Mouse (Mus musculus): Measurements from ENCODE around the gene Ccdc142.

DNA sequence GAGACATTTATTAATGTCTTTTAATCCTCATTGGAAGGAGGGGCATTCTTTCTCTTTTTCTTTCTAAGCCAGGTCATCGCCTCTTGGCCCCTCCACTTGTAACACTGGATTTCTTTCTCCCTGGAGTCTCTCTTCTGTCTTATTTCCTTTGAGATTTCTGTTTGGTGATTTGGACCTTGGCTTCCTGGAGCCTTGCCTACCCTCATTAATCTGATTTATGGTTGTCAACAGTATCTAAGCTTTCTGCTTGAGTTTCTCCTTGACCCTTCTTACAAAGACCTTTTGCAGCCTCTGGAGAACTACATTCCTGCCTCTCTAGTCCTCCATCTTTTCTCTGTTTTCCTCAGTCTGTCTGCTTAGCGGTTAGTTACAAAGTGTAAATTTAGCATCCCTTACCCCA, 3.0 kb upstream of the Ccdc142 start:
- TF ChIP-seq CTCF (IDR thresholded peaks at IDR 0.05; ENCODE audit: low read depth) (no peak), EP300 (IDR thresholded peaks at IDR 0.05; ENCODE audit: low read depth) (no peak)
